Mouse (Mus musculus): ENCODE measurements around the gene Uggt2.

The Uggt2 gene

GRCm38 (mm10) chr14:119098851-119099569 lies at the start of gene Uggt2:
Uggt2 (minus strand) TSS chr14:119099430.
- DNase-seq (ENCODE audit: low read depth, low spot score), result peak; percentile 84

- DNase-seq (ENCODE audit: low read depth, low spot score), result no peak
These were observed 40.2 kb upstream of the Uggt2 start for GRCm38 (mm10) chr14:119139381-119139950.

- no peak for DNase-seq (ENCODE audit: low read depth, low spot score)
These were observed 39.5 kb upstream of the Uggt2 start for GRCm38 (mm10) chr14:119138786-119139100.

GRCm38 (mm10) chr14:119137906-119138785 lies 38.9 kb upstream of the Uggt2 start, which contains the start of gene Hs6st3:
Hs6st3 (plus strand) TSS chr14:119138341.
- DNase-seq (ENCODE audit: low read depth, low spot score), result no peak

GRCm38 (mm10) chr14:119137512-119137905 lies 38.3 kb upstream of the Uggt2 start:
- DNase-seq (ENCODE audit: low read depth, low spot score), result peak; percentile 67

- DNase-seq (ENCODE audit: low read depth, low spot score), result no peak
These were observed 28.1 kb upstream of the Uggt2 start for GRCm38 (mm10) chr14:119127330-119127729.

GRCm38 (mm10) chr14:119125840-119126239 lies 26.6 kb upstream of the Uggt2 start:
- DNase-seq (ENCODE audit: low read depth, low spot score), result no peak

GRCm38 (mm10) chr14:119124061-119124460 lies 24.8 kb upstream of the Uggt2 start:
- peak; percentile 45 for DNase-seq (ENCODE audit: low read depth, low spot score)

- DNase-seq (ENCODE audit: low read depth, low spot score), result no peak
These were observed 24.4 kb upstream of the Uggt2 start for GRCm38 (mm10) chr14:119123582-119123981.

GRCm38 (mm10) chr14:119112558-119112957 lies 13.3 kb upstream of the Uggt2 start:
- DNase-seq (ENCODE audit: low read depth, low spot score), result no peak

- no peak for DNase-seq (ENCODE audit: low read depth, low spot score)
These were observed 10.6 kb upstream of the Uggt2 start for GRCm38 (mm10) chr14:119109776-119110218.

GRCm38 (mm10) chr14:119108776-119109301 lies 9.6 kb upstream of the Uggt2 start:
- DNase-seq (ENCODE audit: low read depth, low spot score), result no peak

GRCm38 (mm10) chr14:119107591-119107990 lies 8.4 kb upstream of the Uggt2 start:
- no peak for DNase-seq (ENCODE audit: low read depth, low spot score)

GRCm38 (mm10) chr14:119099570-119099891 lies 301 bp upstream of the Uggt2 start:
- DNase-seq (ENCODE audit: low read depth, low spot score), result no peak

GRCm38 (mm10) chr14:119061811-119062210 lies 37.4 kb downstream of the Uggt2 start:
- no peak for DNase-seq (ENCODE audit: low read depth, low spot score)

- DNase-seq (ENCODE audit: low read depth, low spot score), result no peak
These were observed 38.5 kb downstream of the Uggt2 start for GRCm38 (mm10) chr14:119060682-119061081.

GRCm38 (mm10) chr14:119057014-119057413 lies 42.2 kb downstream of the Uggt2 start:
- no peak for DNase-seq (ENCODE audit: low read depth, low spot score)

GRCm38 (mm10) chr14:119052969-119053368 lies 46.3 kb downstream of the Uggt2 start:
- no peak for DNase-seq (ENCODE audit: low read depth, low spot score)

- DNase-seq (ENCODE audit: low read depth, low spot score), result no peak
These were observed 46.9 kb downstream of the Uggt2 start for GRCm38 (mm10) chr14:119052361-119052760.

GRCm38 (mm10) chr14:119043765-119044164 lies 55.5 kb downstream of the Uggt2 start:
- no peak for DNase-seq (ENCODE audit: low read depth, low spot score)

- DNase-seq (ENCODE audit: low read depth, low spot score), result peak; percentile 27
These were observed 59.0 kb downstream of the Uggt2 start for GRCm38 (mm10) chr14:119040253-119040652.

GRCm38 (mm10) chr14:119037755-119038154 lies 61.5 kb downstream of the Uggt2 start:
- DNase-seq (ENCODE audit: low read depth, low spot score), result no peak

Measured in forelimb bud, embryonic 11.5 days (tissue).